Mouse (Mus musculus) small intestine, adult 2 months (tissue): ENCODE results near the gene Rab29. TPM values are rescaled to one million over a fixed set of nuclear protein-coding genes. Genes with fewer than 3 reads are reported as not detected.

ENCODE experiments used
- H3K27ac ChIP-seq: fragments of 200-500 bp; 2 replicates; pipeline ENCODE4 v1.5.1; 2012; ENCODE audit warnings: low read depth, low read length, control low read depth, inconsistent platforms; ENCODE audit not compliant: insufficient read depth
- H3K27me3 ChIP-seq: fragments of 200-500 bp; 2 replicates; pipeline ENCODE4 v1.6.1; 2012; ENCODE audit warnings: mild to moderate bottlenecking, moderate library complexity, low read length, inconsistent platforms; ENCODE audit not compliant: control insufficient read depth, insufficient read depth
- H3K36me3 ChIP-seq: fragments of 200-500 bp; 2 replicates; pipeline ENCODE4 v1.6.1; 2012; ENCODE audit warnings: mild to moderate bottlenecking, low read length, control low read depth, inconsistent platforms; ENCODE audit not compliant: control insufficient read depth, insufficient read depth
- H3K4me1 ChIP-seq: fragments of 200-500 bp; 2 replicates; pipeline ENCODE4 v1.6.1; 2012; ENCODE audit warnings: low read length, inconsistent platforms, mixed read lengths; ENCODE audit not compliant: control insufficient read depth, insufficient read depth, insufficient read length
- H3K4me3 ChIP-seq: fragments of 200-500 bp; 2 replicates; pipeline ENCODE4 v1.5.1; 2012; ENCODE audit warnings: low read depth, mild to moderate bottlenecking, control low read depth, inconsistent platforms, low read length, moderate library complexity
- CTCF ChIP-seq: fragments of 200-500 bp; IDR thresholded peaks from 2 replicates; pipeline ENCODE4 v1.5.1; 2012; ENCODE audit warnings: low read depth, mild to moderate bottlenecking, control low read depth, inconsistent platforms, low read length, moderate library complexity, mixed read lengths; ENCODE audit not compliant: insufficient replicate concordance, insufficient read length; ENCODE audit errors: extremely low read depth
- POLR2A ChIP-seq: fragments of 200-500 bp; IDR thresholded peaks from 2 replicates; pipeline ENCODE4 v1.6.1; 2012; ENCODE audit warnings: low read depth, mild to moderate bottlenecking, control low read depth, inconsistent platforms, low read length, moderate library complexity
- WGBS: fragments of 180-500 bp; shearing (Covaris S2); methylation state at CpG from one replicate; pipeline ENCODE4 v1.1.7; 2018; 5-methylcytosine and 5-hydroxymethylcytosine counted together
- polyA plus RNA-seq: library from polyadenylated mRNA; depleted of rRNA; stranded (reverse); fragments of >200 nt; gene quantifications from 2 replicates; pipeline ENCODE4 v1.2.3, GENCODE M21; 2012; rRNA removed

Gene Rab29
- polyA plus RNA-seq, 1 experiment = 10.3 TPM

DNA sequence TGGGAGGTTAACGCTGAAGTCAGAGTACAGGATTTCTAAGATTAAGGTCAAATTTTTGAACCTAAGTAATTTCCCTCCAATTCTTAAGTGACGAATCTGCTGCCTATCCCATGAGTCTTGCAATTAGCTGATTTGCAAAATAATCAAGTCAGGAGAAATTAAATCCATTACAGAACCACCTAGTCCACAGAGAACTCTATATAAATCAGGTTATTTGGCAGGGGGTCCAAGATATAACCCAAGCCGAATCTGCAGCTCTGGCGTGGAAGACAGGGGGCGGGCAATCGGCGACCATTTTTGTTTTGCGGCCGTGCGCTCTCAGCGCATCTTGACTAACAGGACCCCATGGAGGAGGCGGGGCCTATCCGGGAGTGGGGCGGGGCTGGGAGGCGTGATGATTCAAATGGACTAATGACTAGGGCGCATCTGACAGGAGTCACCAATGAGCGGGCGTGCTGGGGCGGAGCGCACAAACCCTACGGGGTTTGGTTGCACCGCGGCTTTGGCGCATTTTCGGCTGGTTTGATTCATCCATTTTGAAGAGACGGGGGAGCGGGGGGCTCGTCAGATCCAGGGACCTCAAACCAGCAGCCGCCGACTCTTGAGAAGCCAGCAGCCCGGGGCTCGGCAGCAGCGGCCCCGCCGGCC, 43.1 kb downstream of the Rab29 start, which contains the start of gene Nucks1:
TSS of gene Nucks1 (plus strand) at position 534 of the 648 bp plus-strand sequence.
- WGBS = under 1% methylated on average over 35 of the region's 35 CpGs
- no peaks in the 10 kb centered on the region for H3K4me1 ChIP-seq

GRCm38 (mm10) chr1:131910674-131911558, 43.9 kb downstream of the Rab29 start:
- Histone ChIP-seq H3K4me1 (no peaks in the 10 kb centered on the region), H3K27me3 (no peaks in the 10 kb centered on the region), H3K36me3 (no peaks in the 10 kb centered on the region), H3K4me3 (peak overlapping the region; percentile 96), H3K27ac (peak overlapping the region; percentile 84)
- TF ChIP-seq POLR2A = no peak
- no peak for TF ChIP-seq CTCF
- under 1% methylated on average over 88 of the region's 88 CpGs for WGBS

More for the DNA sequence above, 43.1 kb downstream of the Rab29 start, which contains the start of gene Nucks1:
- Histone ChIP-seq H3K27ac (peak within 1 kb of the TSS; percentile 84), H3K4me3 (peak within 1 kb of the TSS; percentile 96), H3K27me3 (no peaks in the 10 kb centered on the region), H3K36me3 (no peaks in the 10 kb centered on the region)
- peak; percentile 41; the same call in 1 of the 2 replicates for TF ChIP-seq CTCF
- TF ChIP-seq POLR2A = no peak; the same call in 1 of the 2 replicates

DNA sequence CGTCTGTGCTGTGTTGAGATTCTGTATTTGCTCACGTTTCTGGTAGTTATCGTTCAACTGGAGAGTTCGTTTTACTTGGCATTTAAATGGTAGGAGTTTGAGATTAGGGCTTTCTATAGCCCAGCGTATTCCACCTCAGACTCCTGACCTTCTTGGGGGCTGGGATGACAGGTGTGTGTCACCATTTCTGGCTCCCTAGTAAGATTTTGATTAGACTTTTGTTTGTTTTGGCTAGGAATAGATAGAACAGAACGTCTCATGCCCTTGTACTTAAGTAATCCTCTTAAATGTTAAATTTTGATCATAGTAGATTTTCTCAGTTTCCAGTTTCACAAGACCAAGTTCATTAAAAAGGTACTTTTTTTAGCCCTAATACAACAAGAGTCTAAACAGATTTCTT, 50.6 kb downstream of the Rab29 start:
- peaks cover 17% of the 10 kb centered on the region for H3K36me3 ChIP-seq
- H3K27me3 ChIP-seq = no peaks in the 10 kb centered on the region
- no peaks in the 10 kb centered on the region for H3K4me1 ChIP-seq
- TF ChIP-seq POLR2A = no peak
- no peak for TF ChIP-seq CTCF
- H3K27ac ChIP-seq = no peak overlapping the region
- 24% methylated on average over 6 of the region's 6 CpGs for WGBS
- no peak overlapping the region for H3K4me3 ChIP-seq

GRCm38 (mm10) chr1:131919052-131919451, 52.0 kb downstream of the Rab29 start:
- Histone ChIP-seq H3K27ac (no peak overlapping the region), H3K4me3 (no peak overlapping the region), H3K4me1 (no peaks in the 10 kb centered on the region), H3K36me3 (peaks cover 21% of the 10 kb centered on the region), H3K27me3 (no peaks in the 10 kb centered on the region)
- TF ChIP-seq POLR2A (no peak), CTCF (no peak)
- 92% methylated on average over 2 of the region's 2 CpGs for WGBS

GRCm38 (mm10) chr1:131922100-131922499, 55.1 kb downstream of the Rab29 start:
- 74% methylated on average over 3 of the region's 3 CpGs for WGBS
- Histone ChIP-seq H3K27me3 (no peaks in the 10 kb centered on the region), H3K4me3 (no peak overlapping the region), H3K36me3 (peaks cover 38% of the 10 kb centered on the region), H3K27ac (no peak overlapping the region), H3K4me1 (no peaks in the 10 kb centered on the region)
- TF ChIP-seq POLR2A = no peak
- TF ChIP-seq CTCF = no peak

Other genes starting within 250 kb of the Rab29 start
- gene Ctse, start 228.9 kb upstream of the Rab29 start, polyA plus RNA-seq = 4.2 and 184 TPM in 2 replicates
- gene Rab7b, start 178.5 kb upstream of the Rab29 start, polyA plus RNA-seq = 0.96 and 1.5 TPM in 2 replicates
- 1.8 TPM in 1 of 2 replicates, not detected in the other for gene Slc26a9, start 123.2 kb upstream of the Rab29 start, polyA plus RNA-seq
- 8.3 and 33.0 TPM in 2 replicates for gene Pm20d1, start 69.8 kb upstream of the Rab29 start, polyA plus RNA-seq
- gene Slc41a1, start 39.7 kb upstream of the Rab29 start, polyA plus RNA-seq = 15.0 and 20.1 TPM in 2 replicates
- gene Nucks1, start 43.3 kb downstream of the Rab29 start, polyA plus RNA-seq = 0.53 and 1.5 TPM in 2 replicates
- gene Slc45a3, start 95.7 kb downstream of the Rab29 start, polyA plus RNA-seq = 2.1 and 10.7 TPM in 2 replicates
- 8.0 and 16.6 TPM in 2 replicates for gene Elk4, start 140.4 kb downstream of the Rab29 start, polyA plus RNA-seq
- 14.0 and 28.0 TPM in 2 replicates for gene Mfsd4a, start 200.8 kb downstream of the Rab29 start, polyA plus RNA-seq